Mouse (Mus musculus): Measurements from ENCODE around the gene Galnt16. TPM values are rescaled to one million over a fixed set of nuclear protein-coding genes. Genes with fewer than 3 reads are reported as not detected.

Gene Galnt16
- polyA plus RNA-seq, 1 experiment from 2014 or later, result not detected

DNA sequence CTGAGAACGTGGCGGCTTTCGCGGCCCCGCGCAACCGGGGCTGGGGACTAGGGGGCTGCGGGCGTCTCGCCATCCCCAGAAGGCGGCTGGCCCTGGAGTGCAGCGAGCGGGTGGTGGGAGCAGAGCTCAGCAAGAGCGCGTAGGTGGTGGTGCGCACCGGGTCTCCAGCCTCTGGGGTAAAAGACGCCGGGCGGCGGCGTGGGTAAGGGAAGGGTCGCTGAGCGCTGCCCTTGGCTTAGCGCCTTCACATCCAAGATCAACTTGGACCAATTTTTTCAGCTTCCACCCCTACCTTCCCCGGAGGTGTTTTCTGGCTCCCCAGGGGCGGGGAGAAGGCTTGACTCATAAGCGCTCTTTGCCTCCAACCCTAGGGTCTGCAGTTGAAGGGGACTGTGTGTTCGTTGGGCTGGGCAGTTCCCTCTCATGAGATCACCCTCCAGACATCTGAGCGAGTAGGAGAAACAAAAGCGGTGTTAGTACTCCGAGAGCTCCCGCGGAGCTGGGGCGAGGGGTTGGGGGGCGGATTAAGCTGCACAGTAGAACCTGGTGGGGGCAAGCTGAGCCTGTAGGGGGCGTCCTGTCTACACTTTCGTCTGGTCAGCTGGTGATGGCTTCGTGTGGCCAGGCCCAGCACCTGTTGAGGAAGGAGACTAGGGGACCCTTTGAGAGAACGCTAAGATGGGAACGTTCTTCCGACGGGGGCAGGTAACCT lies 1.7 kb downstream of the Galnt16 start:
- 7% methylated on average over 39 of the region's 43 CpGs for WGBS (ENCODE audit: missing documents)
- no peak overlapping the region for H3K4me3 ChIP-seq (ENCODE audit: inconsistent target)
- no peak overlapping the region for H3K27ac ChIP-seq
- no peaks in the 10 kb centered on the region for H3K36me3 ChIP-seq (ENCODE audit: inconsistent target)
- H3K79me2 ChIP-seq (ENCODE audit: inconsistent target), result no peaks in the 10 kb centered on the region

DNA sequence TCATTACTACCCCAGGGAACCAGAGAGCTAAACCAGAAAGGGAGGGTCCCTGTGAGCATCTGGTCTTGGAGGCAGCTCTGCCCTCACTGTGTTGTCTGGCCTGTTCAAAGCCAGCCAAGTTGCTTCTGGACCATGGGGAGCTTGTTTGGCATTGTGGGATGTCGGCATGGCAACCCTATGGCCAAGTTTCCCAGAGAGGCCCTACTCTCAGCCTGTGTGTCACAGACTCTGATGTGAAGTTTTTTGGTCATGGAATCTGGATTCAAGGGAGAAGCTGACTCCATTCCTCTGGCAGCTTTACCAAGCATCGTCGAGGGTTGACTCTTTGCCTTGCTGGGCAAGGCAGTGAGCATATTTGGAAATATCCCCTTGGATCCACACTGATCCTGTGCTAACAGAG lies 3.9 kb downstream of the Galnt16 start:
- H3K4me3 ChIP-seq (ENCODE audit: inconsistent target), result no peak overlapping the region
- WGBS (ENCODE audit: missing documents), result 79% methylated on average over 3 of the region's 3 CpGs
- H3K79me2 ChIP-seq (ENCODE audit: inconsistent target), result no peaks in the 10 kb centered on the region
- H3K27ac ChIP-seq, result no peak overlapping the region
- H3K36me3 ChIP-seq (ENCODE audit: inconsistent target), result no peaks in the 10 kb centered on the region

DNA sequence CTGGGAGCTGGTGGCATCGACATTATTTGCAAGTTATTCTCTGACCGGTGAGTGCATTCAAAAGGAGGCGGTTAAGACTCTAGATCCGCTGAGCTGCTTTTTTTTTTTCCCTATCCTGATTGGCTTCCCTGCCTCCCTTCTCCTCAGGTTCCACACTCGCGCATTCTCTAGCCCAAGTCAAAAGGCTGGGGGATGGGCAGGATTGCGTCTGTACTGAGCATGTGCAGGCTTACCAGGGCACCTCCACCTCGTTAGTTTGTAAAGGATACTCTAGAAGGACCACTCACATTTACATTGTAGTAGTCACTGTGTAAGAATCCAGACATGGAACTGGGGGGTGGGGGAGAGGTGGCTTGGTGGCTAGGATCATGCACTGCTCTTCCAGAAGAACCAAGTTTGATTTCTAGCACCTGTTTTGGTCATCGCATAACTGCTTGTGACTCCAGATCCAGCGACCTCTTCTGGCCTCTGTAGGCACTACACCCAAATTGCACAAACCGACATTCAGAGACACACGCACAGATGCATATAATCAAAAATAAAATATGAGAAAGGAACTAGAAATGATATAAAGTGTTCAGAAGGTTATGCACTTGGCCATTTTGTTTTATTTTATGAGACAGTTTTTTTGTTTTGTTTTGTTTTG lies 6.3 kb downstream of the Galnt16 start:
- no peaks in the 10 kb centered on the region for H3K36me3 ChIP-seq (ENCODE audit: inconsistent target)
- no peaks in the 10 kb centered on the region for H3K79me2 ChIP-seq (ENCODE audit: inconsistent target)
- 54% methylated on average over 12 of the region's 12 CpGs for WGBS (ENCODE audit: missing documents)
- no peak overlapping the region for H3K4me3 ChIP-seq (ENCODE audit: inconsistent target)
- no peak overlapping the region for H3K27ac ChIP-seq

DNA sequence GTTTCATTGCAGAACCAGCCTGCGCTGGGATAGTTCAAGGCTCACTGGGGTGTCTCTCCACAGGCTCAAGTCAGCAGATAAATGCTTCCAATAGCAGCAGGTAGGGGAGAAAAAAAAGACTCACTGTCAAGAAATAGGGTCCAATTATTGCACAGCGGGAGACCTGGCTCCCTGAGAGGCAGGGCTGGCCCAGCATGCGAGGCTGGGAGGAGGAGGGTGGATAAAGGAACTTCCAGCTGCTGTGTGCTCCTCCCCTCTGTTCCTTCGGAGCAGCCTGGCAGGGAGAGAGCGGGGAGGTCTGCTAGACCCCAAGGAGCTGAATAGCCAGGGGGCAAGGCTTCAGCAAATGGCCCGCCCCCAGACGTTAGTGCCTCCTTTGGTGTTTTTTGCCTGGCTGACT lies 7.4 kb downstream of the Galnt16 start:
- H3K27ac ChIP-seq, result no peak overlapping the region
- H3K36me3 ChIP-seq (ENCODE audit: inconsistent target), result no peaks in the 10 kb centered on the region
- no peak overlapping the region for H3K4me3 ChIP-seq (ENCODE audit: inconsistent target)
- 58% methylated on average over 7 of the region's 7 CpGs for WGBS (ENCODE audit: missing documents)
- no peaks in the 10 kb centered on the region for H3K79me2 ChIP-seq (ENCODE audit: inconsistent target)

DNA sequence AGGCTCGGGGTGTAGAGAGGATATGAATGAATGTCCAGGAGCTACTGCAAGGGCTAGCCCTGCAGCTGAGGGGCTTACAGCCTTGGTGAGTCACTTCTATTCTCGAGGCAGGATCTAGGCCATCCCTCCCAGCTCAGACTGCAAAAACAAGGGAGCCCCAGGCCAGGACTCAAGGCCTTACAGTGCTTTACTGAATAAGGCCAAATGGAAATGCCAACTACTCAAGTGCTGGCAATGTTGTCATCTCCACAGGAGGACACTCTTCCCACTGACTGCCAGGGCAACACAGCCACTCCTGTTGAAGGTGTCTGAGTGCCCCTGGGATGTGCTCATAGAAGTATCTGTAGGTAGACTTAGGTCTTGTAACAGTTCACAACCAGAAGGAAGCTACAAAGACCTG lies 8.4 kb downstream of the Galnt16 start:
- WGBS (ENCODE audit: missing documents), result 90% methylated on average over 2 of the region's 2 CpGs
- no peak overlapping the region for H3K27ac ChIP-seq
- H3K4me3 ChIP-seq (ENCODE audit: inconsistent target), result no peak overlapping the region
- H3K79me2 ChIP-seq (ENCODE audit: inconsistent target), result no peaks in the 10 kb centered on the region
- H3K36me3 ChIP-seq (ENCODE audit: inconsistent target), result no peaks in the 10 kb centered on the region

- WGBS (ENCODE audit: missing documents), result 83% methylated on average over 5 of the region's 5 CpGs
Measured at GRCm38 (mm10) chr12:80527727-80528389, 9.8 kb downstream of the Galnt16 start.

DNA sequence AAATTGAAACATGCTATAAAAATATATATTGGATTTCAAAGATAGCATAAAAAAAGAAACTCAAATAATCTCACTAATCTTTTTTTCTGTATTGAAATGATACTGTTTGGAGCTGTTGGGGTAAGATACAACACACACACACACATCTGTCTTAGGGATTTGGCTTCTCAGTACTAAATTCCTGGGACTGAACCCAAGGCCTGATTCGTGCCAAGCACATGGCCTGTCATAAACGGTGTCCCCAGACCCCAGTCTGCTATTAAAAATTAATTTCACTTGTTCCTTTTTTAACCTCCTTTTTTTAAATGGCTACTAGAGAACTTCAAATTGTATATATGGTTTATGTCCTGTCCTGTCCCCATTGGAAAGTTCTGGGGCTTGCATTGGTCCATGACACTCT lies 12.0 kb downstream of the Galnt16 start:
- H3K36me3 ChIP-seq (ENCODE audit: inconsistent target), result no peaks in the 10 kb centered on the region
- no peak overlapping the region for H3K27ac ChIP-seq
- WGBS (ENCODE audit: missing documents), result 92% methylated on average over 2 of the region's 2 CpGs

More at GRCm38 (mm10) chr12:80527727-80528389, 9.8 kb downstream of the Galnt16 start:
- H3K4me3 ChIP-seq (ENCODE audit: inconsistent target), result no peak overlapping the region
- H3K79me2 ChIP-seq (ENCODE audit: inconsistent target), result no peaks in the 10 kb centered on the region
- H3K27ac ChIP-seq, result no peak overlapping the region
- no peaks in the 10 kb centered on the region for H3K36me3 ChIP-seq (ENCODE audit: inconsistent target)

DNA sequence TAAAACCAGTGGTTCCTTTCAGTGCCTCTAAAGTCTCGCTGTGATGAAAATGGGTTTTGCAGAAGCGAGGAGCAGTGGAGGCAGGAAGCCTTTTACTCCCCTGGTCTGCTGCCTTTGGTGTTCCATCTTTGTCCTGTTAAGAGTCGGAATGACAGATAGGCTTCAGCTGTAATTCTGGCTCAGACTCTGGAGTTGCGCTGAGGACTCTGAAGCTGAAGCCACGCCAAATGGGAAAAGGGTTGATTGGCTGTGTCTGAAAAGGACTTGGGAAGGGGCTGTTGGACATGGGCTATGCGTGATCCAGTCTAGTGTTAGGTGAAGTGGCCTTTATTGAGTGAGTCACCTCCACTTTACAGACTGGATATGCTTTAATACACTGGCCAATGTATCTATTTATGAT lies 12.6 kb downstream of the Galnt16 start:
- 84% methylated on average over 6 of the region's 6 CpGs for WGBS (ENCODE audit: missing documents)
- Histone ChIP-seq H3K36me3 (ENCODE audit: inconsistent target) (no peaks in the 10 kb centered on the region), H3K27ac (no peak overlapping the region), H3K4me3 (ENCODE audit: inconsistent target) (no peak overlapping the region), H3K79me2 (ENCODE audit: inconsistent target) (no peaks in the 10 kb centered on the region)

More for the DNA sequence above, 12.0 kb downstream of the Galnt16 start:
- H3K79me2 ChIP-seq (ENCODE audit: inconsistent target), result no peaks in the 10 kb centered on the region
- H3K4me3 ChIP-seq (ENCODE audit: inconsistent target), result no peak overlapping the region

DNA sequence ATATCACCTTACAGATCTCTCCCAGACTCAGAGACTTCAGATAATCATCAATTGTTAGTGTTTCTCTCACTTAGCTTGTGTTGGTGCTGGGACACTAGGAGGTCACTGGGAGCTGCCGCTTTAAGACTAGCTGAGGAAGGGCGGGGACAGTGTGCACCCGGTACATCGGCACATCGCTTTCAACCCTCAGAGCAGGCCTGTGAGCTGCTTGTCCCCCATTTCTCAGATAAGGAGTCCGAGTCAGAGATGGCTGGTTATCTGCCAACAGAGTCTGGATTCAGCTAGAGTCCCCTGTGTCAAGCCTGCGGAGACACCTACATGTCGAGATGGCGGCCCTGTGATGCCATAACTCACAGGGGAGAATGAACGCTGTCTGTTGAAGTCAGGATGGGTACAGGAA lies 13.5 kb downstream of the Galnt16 start:
- Histone ChIP-seq H3K4me3 (ENCODE audit: inconsistent target) (no peak overlapping the region), H3K36me3 (ENCODE audit: inconsistent target) (no peaks in the 10 kb centered on the region), H3K27ac (no peak overlapping the region), H3K79me2 (ENCODE audit: inconsistent target) (no peaks in the 10 kb centered on the region)
- 85% methylated on average over 10 of the region's 10 CpGs for WGBS (ENCODE audit: missing documents)

GRCm38 (mm10) chr12:80533876-80534275 lies 15.8 kb downstream of the Galnt16 start:
- H3K79me2 ChIP-seq (ENCODE audit: inconsistent target), result no peaks in the 10 kb centered on the region
- 74% methylated on average over 2 of the region's 2 CpGs for WGBS (ENCODE audit: missing documents)
- no peak overlapping the region for H3K27ac ChIP-seq
- no peaks in the 10 kb centered on the region for H3K36me3 ChIP-seq (ENCODE audit: inconsistent target)
- H3K4me3 ChIP-seq (ENCODE audit: inconsistent target), result no peak overlapping the region

- Histone ChIP-seq H3K79me2 (ENCODE audit: inconsistent target) (no peaks in the 10 kb centered on the region), H3K4me3 (ENCODE audit: inconsistent target) (no peak overlapping the region), H3K27ac (no peak overlapping the region), H3K36me3 (ENCODE audit: inconsistent target) (no peaks in the 10 kb centered on the region)
- WGBS (ENCODE audit: missing documents), result 100% methylated on average over 2 of the region's 2 CpGs
Measured at GRCm38 (mm10) chr12:80537313-80537712, 19.2 kb downstream of the Galnt16 start.

DNA sequence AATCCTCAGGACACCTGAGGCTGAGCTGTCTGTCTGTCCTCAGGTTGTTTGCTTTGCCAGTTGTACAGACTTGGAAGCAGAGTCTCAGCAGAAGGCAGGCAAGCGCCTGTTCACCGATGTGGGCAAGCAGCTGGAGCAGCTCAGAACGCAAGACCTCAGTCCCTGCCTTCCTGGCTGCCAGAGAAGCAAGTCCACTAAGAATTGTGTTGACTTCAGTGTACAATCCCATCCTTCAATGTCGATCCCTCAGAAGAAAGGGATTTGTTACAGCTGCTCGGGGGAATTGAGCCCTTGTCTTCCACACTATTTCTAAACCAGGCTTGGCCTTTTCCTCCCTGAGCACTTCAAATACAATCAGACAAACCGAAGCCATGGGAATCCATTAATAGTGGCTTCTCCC lies 20.2 kb downstream of the Galnt16 start:
- Histone ChIP-seq H3K27ac (no peak overlapping the region), H3K79me2 (ENCODE audit: inconsistent target) (no peaks in the 10 kb centered on the region)

GRCm38 (mm10) chr12:80545310-80545709 lies 27.2 kb downstream of the Galnt16 start:
- H3K79me2 ChIP-seq (ENCODE audit: inconsistent target), result no peaks in the 10 kb centered on the region
- H3K4me3 ChIP-seq (ENCODE audit: inconsistent target), result no peak overlapping the region
- H3K36me3 ChIP-seq (ENCODE audit: inconsistent target), result no peaks in the 10 kb centered on the region
- WGBS (ENCODE audit: missing documents), result 42% methylated on average over 4 of the region's 4 CpGs
- no peak overlapping the region for H3K27ac ChIP-seq

More for the DNA sequence above, 20.2 kb downstream of the Galnt16 start:
- Histone ChIP-seq H3K4me3 (ENCODE audit: inconsistent target) (no peak overlapping the region), H3K36me3 (ENCODE audit: inconsistent target) (no peaks in the 10 kb centered on the region)
- WGBS (ENCODE audit: missing documents), result 79% methylated on average over 6 of the region's 6 CpGs

GRCm38 (mm10) chr12:80549646-80550045 lies 31.6 kb downstream of the Galnt16 start:
- H3K27ac ChIP-seq, result no peak overlapping the region

DNA sequence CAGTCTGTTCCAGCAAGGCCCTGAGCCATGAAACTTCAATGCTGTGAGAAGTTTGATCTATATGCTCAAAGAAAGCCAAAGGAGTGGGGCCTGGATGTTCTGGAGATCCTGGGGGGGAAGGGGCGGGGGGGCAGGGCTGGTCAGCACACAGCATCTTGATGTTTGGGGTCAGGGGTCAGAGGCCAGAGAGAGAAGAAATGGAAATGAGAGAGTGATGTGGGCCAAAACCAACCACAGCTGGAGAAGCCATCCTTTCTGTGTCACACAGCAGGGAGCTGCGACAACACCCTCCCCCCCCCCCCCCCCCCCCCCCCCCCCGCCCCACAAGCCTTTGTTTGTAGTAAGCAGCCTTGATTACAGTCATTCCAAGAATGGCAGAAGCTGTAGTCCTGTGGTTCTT lies 35.1 kb downstream of the Galnt16 start:
- WGBS (ENCODE audit: missing documents), result 70% methylated on average over 1 of the region's 3 CpGs
- Histone ChIP-seq H3K79me2 (ENCODE audit: inconsistent target) (no peaks in the 10 kb centered on the region), H3K27ac (no peak overlapping the region), H3K4me3 (ENCODE audit: inconsistent target) (no peak overlapping the region), H3K36me3 (ENCODE audit: inconsistent target) (no peaks in the 10 kb centered on the region)

More at GRCm38 (mm10) chr12:80549646-80550045, 31.6 kb downstream of the Galnt16 start:
- Histone ChIP-seq H3K79me2 (ENCODE audit: inconsistent target) (no peaks in the 10 kb centered on the region), H3K4me3 (ENCODE audit: inconsistent target) (no peak overlapping the region), H3K36me3 (ENCODE audit: inconsistent target) (no peaks in the 10 kb centered on the region)
- WGBS (ENCODE audit: missing documents), result 90% methylated on average over 11 of the region's 11 CpGs

Data from macrophage (primary cell).